Mouse (Mus musculus) midbrain, embryonic 15.5 days (tissue): ENCODE measurements at regions not wholly inside any gene's neighbourhood (a gene's known extent, or its start where the extent isn't known, plus 50 kb on each side); places are given as distances from the start of the nearest gene placed in this dataset.

Source experiments
- ATAC-seq: fragments of 200-750 bp; cut with Nextera tagmentation; replicated peaks from 2 replicates; pipeline ENCODE4 v1.8.0; 2017; ENCODE audit warnings: moderate TSS enrichment
- H3K27ac ChIP-seq: fragments of 300-500 bp; sonication (generic); 2 replicates; pipeline ENCODE4 v1.5.1; 2015; ENCODE audit warnings: mild to moderate bottlenecking, inconsistent platforms
- H3K27me3 ChIP-seq: fragments of 300-500 bp; sonication (generic); replicated peaks from 2 replicates; pipeline ENCODE4 v1.6.1; 2015; ENCODE audit warnings: inconsistent platforms
- H3K36me3 ChIP-seq: fragments of 300-500 bp; sonication (generic); replicated peaks from 2 replicates; pipeline ENCODE4 v1.6.1; 2015; ENCODE audit warnings: inconsistent platforms
- H3K4me1 ChIP-seq: fragments of 300-500 bp; sonication (generic); 2 replicates; pipeline ENCODE4 v1.6.1; 2015; ENCODE audit warnings: inconsistent platforms
- H3K4me2 ChIP-seq: fragments of 300-500 bp; sonication (generic); 2 replicates; pipeline ENCODE4 v1.6.1; 2015; ENCODE audit warnings: inconsistent platforms, mild to moderate bottlenecking, moderate library complexity
- H3K4me3 ChIP-seq: fragments of 300-500 bp; sonication (generic); 2 replicates; pipeline ENCODE4 v1.5.1; 2015; ENCODE audit warnings: mild to moderate bottlenecking, inconsistent platforms
- H3K9ac ChIP-seq: fragments of 300-500 bp; sonication (generic); 2 replicates; pipeline ENCODE4 v1.6.1; 2015; ENCODE audit warnings: mild to moderate bottlenecking, inconsistent platforms
- H3K9me3 ChIP-seq: fragments of 300-500 bp; sonication (generic); 2 replicates; pipeline ENCODE4 v1.6.1; 2016; ENCODE audit warnings: inconsistent platforms
- WGBS: fragments of 180-500 bp; shearing (Covaris S2); methylation state at CpG from one replicate; pipeline ENCODE4 v1.1.7; 2015; ENCODE audit warnings: mixed read lengths; 5-methylcytosine and 5-hydroxymethylcytosine counted together

- no peak overlapping the region for H3K4me3 ChIP-seq
- no peaks in the 10 kb centered on the region for H3K36me3 ChIP-seq
- ATAC-seq, result no peak
- no peak overlapping the region for H3K9ac ChIP-seq
- no peak overlapping the region for H3K27ac ChIP-seq
- no peaks in the 10 kb centered on the region for H3K27me3 ChIP-seq
- WGBS, result 66% methylated on average over 5 of the region's 5 CpGs
- no peaks in the 10 kb centered on the region for H3K9me3 ChIP-seq
- H3K4me1 ChIP-seq, result peaks cover 13% of the 10 kb centered on the region
- no peak overlapping the region for H3K4me2 ChIP-seq
Measured at GRCm38 (mm10) chr6:31100749-31101148, 141.9 kb upstream of the Klf14 start.

GRCm38 (mm10) chr6:31106144-31106836 is 147.4 kb upstream of the Klf14 start:
- 73% methylated on average over 10 of the region's 10 CpGs for WGBS
- ATAC-seq, result no peak
- Histone ChIP-seq H3K27ac (no peak overlapping the region), H3K36me3 (no peaks in the 10 kb centered on the region), H3K4me1 (no peaks in the 10 kb centered on the region), H3K4me3 (no peak overlapping the region), H3K4me2 (no peak overlapping the region), H3K9ac (no peak overlapping the region), H3K27me3 (no peaks in the 10 kb centered on the region), H3K9me3 (no peaks in the 10 kb centered on the region)

DNA sequence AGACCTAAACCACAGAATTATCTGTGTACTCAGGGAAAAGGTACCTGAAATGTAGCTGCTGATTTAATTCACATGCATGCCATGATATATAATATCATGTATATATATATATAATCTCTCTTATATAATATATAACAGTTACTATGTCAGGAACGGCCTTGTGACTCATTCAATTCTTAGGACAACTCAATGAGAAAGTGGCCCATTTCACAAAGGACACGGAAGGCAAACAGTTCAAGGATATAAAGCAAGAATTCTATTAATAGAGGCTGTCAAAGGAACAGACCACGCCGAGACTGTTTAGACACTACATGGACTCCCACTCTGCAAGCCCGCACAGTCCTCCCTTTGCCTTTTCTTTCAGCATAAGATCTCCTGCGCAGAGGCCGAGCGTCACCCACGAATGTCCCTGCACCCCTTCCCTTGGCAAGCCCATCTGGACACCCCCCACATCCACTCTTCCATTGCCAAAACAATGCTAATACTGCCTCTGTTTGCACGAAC is 148.0 kb upstream of the Klf14 start:
- Histone ChIP-seq H3K9me3 (no peaks in the 10 kb centered on the region), H3K4me1 (no peaks in the 10 kb centered on the region), H3K36me3 (no peaks in the 10 kb centered on the region), H3K4me3 (no peak overlapping the region), H3K9ac (no peak overlapping the region), H3K4me2 (no peak overlapping the region), H3K27me3 (no peaks in the 10 kb centered on the region), H3K27ac (no peak overlapping the region)
- 92% methylated on average over 10 of the region's 10 CpGs for WGBS
- no peak for ATAC-seq

- Histone ChIP-seq H3K27ac (no peak overlapping the region), H3K4me2 (no peak overlapping the region), H3K4me1 (no peaks in the 10 kb centered on the region), H3K9me3 (no peaks in the 10 kb centered on the region), H3K4me3 (no peak overlapping the region), H3K27me3 (no peaks in the 10 kb centered on the region), H3K9ac (no peak overlapping the region), H3K36me3 (no peaks in the 10 kb centered on the region)
- WGBS, result 89% methylated on average over 4 of the region's 4 CpGs
- no peak for ATAC-seq
Measured at GRCm38 (mm10) chr6:31107360-31107759, 148.5 kb upstream of the Klf14 start.

DNA sequence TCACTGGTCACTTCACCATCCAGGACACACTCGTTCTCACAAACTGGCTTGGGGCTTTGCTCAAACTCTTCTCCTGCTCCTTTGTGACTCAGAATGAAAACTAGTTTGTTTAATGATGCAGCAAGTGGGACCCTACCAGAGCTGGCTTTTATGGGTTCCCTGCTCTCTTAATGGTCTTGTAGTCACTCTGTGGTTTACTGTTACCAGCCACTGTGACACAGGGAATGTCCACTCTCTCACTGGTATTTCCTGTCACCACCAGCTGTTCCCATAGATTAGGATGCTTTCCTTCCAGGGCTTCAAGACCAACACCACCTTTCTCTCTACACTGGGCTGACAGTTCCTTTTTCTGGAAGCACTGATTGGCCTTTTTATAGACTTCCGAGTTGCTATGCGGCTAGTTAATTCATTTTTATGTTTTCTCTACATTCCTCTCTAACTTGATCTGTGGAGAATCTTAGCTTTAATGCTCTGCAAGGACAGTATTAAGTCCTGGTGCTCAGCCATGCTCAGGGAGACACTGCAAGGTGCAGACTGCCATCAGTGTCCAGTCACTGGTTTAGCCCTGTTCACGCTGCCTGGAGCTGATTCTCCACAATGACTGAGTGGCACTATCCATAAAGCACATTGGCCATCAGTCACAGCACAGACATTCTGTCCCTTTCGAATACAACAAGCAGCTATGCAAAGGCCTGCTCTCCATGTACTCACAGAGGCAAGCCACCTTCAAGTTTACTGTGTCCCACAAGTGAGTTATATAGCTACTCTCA is 149.2 kb upstream of the Klf14 start:
- H3K4me1 ChIP-seq, result no peaks in the 10 kb centered on the region
- 89% methylated on average over 5 of the region's 5 CpGs for WGBS
- H3K36me3 ChIP-seq, result no peaks in the 10 kb centered on the region
- no peak overlapping the region for H3K4me2 ChIP-seq
- no peaks in the 10 kb centered on the region for H3K9me3 ChIP-seq
- no peak overlapping the region for H3K9ac ChIP-seq
- no peak overlapping the region for H3K27ac ChIP-seq
- ATAC-seq, result no peak
- H3K4me3 ChIP-seq, result no peak overlapping the region
- H3K27me3 ChIP-seq, result no peaks in the 10 kb centered on the region

DNA sequence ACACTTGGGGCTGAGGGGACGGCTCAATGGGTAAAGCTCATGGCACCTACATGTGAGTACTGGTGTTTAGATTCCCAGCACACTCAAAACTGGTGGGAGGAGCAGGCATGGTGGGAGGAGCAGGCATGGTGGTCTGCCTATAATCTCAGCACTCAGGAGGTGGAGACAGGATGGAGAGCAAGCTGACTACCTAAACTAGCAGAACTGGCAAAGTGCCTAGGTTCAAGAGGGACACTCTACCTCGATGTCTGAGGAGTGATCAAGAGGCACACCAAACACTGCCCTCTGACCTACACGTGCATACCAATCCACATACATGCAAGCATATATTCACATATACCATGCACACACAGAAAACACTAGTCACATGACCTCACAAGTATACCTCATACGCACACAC is 150.7 kb upstream of the Klf14 start:
- WGBS, result 95% methylated on average over 4 of the region's 4 CpGs
- Histone ChIP-seq H3K9me3 (no peaks in the 10 kb centered on the region), H3K4me3 (no peak overlapping the region), H3K27ac (no peak overlapping the region), H3K9ac (no peak overlapping the region), H3K4me1 (0 out of 2 replicates have a peak, but pooled peaks cover under 1% of the 10 kb centered on the region), H3K4me2 (no peak overlapping the region), H3K36me3 (no peaks in the 10 kb centered on the region), H3K27me3 (no peaks in the 10 kb centered on the region)
- no peak for ATAC-seq

DNA sequence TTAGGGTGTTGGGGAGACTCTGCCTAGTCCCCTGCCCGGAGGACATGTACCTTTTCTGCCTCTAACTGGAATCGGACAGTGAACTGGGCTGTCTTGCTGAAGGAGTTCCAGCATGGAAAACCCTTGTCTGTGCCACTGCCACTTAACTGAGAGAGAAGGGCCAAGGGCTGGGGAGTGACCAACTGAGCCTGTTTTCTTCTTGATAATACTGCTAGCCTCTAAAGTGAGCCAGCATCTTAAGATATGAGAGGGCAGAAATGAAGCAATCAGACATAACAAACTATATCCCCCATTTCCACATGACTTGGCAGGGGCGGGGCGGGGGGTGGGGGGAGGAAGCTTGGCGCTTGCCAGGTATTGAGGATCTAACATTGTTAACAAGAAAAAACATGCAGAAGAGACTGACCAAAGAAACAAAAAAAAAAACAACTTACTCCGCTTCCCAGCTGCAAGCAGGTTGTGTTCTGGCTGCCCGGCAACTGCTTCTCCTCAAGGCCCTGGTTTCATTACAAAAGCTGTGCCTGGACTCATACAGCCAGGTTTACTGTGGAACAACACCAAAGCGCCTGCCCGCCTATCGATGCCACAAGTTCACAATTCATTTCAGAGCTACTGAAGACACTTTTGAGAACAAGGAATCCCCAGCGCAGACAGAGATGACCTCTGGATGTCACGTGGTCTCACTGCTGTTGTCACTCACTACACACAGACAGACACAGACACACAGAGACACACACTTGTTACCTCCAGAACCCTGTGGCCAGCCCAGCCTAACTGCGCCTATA is 153.6 kb upstream of the Klf14 start:
- Histone ChIP-seq H3K9me3 (no peaks in the 10 kb centered on the region), H3K9ac (no peak overlapping the region), H3K4me3 (no peak overlapping the region), H3K4me2 (no peak overlapping the region), H3K4me1 (0 out of 2 replicates have a peak, but pooled peaks cover 5% of the 10 kb centered on the region), H3K27me3 (no peaks in the 10 kb centered on the region), H3K27ac (no peak overlapping the region), H3K36me3 (no peaks in the 10 kb centered on the region)
- 77% methylated on average over 13 of the region's 13 CpGs for WGBS
- ATAC-seq, result no peak

- ATAC-seq, result no peak
- no peak overlapping the region for H3K27ac ChIP-seq
- H3K4me1 ChIP-seq, result 0 out of 2 replicates have a peak, but pooled peaks cover 5% of the 10 kb centered on the region
- no peak overlapping the region for H3K9ac ChIP-seq
- no peak overlapping the region for H3K4me2 ChIP-seq
- no peak overlapping the region for H3K4me3 ChIP-seq
- H3K9me3 ChIP-seq, result no peaks in the 10 kb centered on the region
- H3K27me3 ChIP-seq, result no peaks in the 10 kb centered on the region
- 89% methylated on average over 21 of the region's 21 CpGs for WGBS
- H3K36me3 ChIP-seq, result no peaks in the 10 kb centered on the region
Measured at GRCm38 (mm10) chr6:31113558-31114326, 154.9 kb upstream of the Klf14 start.

- no peaks in the 10 kb centered on the region for H3K9me3 ChIP-seq
- 76% methylated on average over 19 of the region's 19 CpGs for WGBS
- H3K4me3 ChIP-seq, result no peak overlapping the region
- no peaks in the 10 kb centered on the region for H3K27me3 ChIP-seq
- 0 out of 2 replicates have a peak, but pooled peaks cover 5% of the 10 kb centered on the region for H3K4me1 ChIP-seq
- H3K27ac ChIP-seq, result no peak overlapping the region
- no peak for ATAC-seq
- H3K9ac ChIP-seq, result no peak overlapping the region
- H3K4me2 ChIP-seq, result no peak overlapping the region
- H3K36me3 ChIP-seq, result no peaks in the 10 kb centered on the region
Measured at GRCm38 (mm10) chr6:31114336-31115335, 155.8 kb upstream of the Klf14 start.

DNA sequence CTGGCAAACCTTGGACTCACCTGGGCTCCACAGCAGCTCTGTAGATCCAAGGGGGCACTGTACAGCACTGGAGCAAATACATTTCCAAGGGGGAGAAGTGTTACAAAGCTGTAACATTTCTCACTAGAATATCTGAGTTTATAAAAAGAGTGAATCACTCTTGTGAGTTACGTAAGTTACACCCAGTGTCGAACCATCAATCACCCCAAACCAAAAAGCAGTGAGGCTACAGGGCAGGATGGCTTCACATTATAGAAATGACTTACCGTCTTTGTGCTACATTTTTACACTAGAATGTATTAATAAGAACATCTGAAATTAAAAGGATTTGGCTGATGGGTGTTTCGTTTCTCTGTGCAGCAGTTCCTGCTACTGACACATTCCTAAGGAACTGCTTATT is 156.7 kb upstream of the Klf14 start:
- Histone ChIP-seq H3K4me3 (no peak overlapping the region), H3K36me3 (no peaks in the 10 kb centered on the region), H3K9ac (no peak overlapping the region), H3K4me2 (no peak overlapping the region), H3K9me3 (no peaks in the 10 kb centered on the region), H3K27me3 (no peaks in the 10 kb centered on the region), H3K27ac (no peak overlapping the region), H3K4me1 (0 out of 2 replicates have a peak, but pooled peaks cover 5% of the 10 kb centered on the region)
- ATAC-seq, result no peak
- WGBS, result 80% methylated on average over 4 of the region's 4 CpGs

DNA sequence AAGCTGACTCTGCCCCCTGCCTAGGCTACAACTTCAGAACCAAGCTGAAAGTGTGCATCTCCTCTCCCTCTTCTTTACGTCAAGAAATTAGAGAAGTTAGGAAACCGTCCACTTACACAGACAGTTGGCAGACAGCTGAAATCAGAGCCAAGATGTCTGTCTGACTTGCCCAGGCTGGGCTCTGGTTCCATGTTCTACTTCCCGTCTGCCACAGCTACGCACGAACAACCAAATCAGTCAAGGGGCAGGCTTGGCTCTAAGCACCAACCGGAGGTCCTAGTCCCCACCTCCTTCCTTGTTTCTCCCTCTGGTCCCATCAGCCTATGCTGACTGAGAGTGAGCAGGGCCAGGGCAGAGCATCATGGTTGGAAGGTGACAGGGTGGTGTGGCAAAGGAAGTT is 157.5 kb upstream of the Klf14 start:
- no peak for ATAC-seq
- Histone ChIP-seq H3K27ac (no peak overlapping the region), H3K4me2 (no peak overlapping the region), H3K9me3 (no peaks in the 10 kb centered on the region), H3K9ac (no peak overlapping the region), H3K36me3 (no peaks in the 10 kb centered on the region), H3K4me1 (0 out of 2 replicates have a peak, but pooled peaks cover 5% of the 10 kb centered on the region), H3K27me3 (no peaks in the 10 kb centered on the region), H3K4me3 (no peak overlapping the region)
- 80% methylated on average over 6 of the region's 6 CpGs for WGBS
